In the genomic region with DNA sequence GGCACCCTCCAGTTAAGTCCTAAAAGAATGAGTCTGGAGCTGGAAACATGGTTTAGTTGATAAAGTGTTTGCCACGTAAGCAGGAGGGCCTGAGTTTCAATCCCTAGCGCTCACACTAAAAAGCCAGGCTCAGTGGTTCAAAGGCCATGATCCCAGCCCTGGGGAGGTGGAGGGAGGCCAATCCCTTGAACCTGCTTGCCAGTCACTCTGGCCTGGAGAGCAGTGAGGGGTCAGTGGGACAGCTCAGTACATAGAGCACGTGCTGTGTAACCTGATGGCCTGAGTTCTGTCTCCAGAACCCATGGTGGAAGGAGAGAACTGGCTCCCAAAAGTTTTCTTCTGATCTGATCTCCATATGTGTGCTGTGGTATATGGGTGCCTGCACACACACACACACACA, we compare ENCODE assay signal across 36 mouse cellular contexts. TPM values are rescaled to one million over a fixed set of nuclear protein-coding genes. Genes with fewer than 3 reads are reported as not detected.
DNase-seq lines count a peak whose midpoint lies in the region; ATAC-seq lines count a peak whose summit lies in the region.
"Had no signal": no experiment of that assay in that cellular context is flagged by ENCODE, and none has a peak within 500 bp of the region (broad histone marks: within the 10 kb centered on the region; RNA-seq: fewer than 3 reads in every experiment).

No protein-coding gene starts in this region.

- no peaks in the 10 kb centered on the region for H3K4me1 ChIP-seq in kidney, embryonic 14.5 days (ENCODE audit: control insufficient read depth, insufficient read depth, low read length)
- H3K4me1 ChIP-seq in liver, embryonic 11.5 days (replicated peaks; ENCODE audit: control insufficient read depth, insufficient read depth, low read length) = no peaks in the 10 kb centered on the region
- H3K4me1 ChIP-seq in limb, embryonic 10.5 days = peaks cover 5% of the 10 kb centered on the region; the same call in 1 of the 2 replicates
- H3K4me1 ChIP-seq: hindbrain, embryonic 15.5 days; limb, embryonic 13.5 days had no signal

- H3K9ac ChIP-seq in kidney, embryonic 14.5 days (ENCODE audit: low read depth, low read length) = no peak overlapping the region
- no peak overlapping the region for H3K9ac ChIP-seq in liver, embryonic 11.5 days (ENCODE audit: low read depth, low read length)
- H3K9ac ChIP-seq: hindbrain, embryonic 15.5 days; limb, embryonic 13.5 days; liver, embryonic 15.5 days had no signal

- no peaks in the 10 kb centered on the region for H3K9me3 ChIP-seq in kidney, embryonic 14.5 days (ENCODE audit: control insufficient read depth, low read length)
- H3K9me3 ChIP-seq in liver, embryonic 11.5 days (ENCODE audit: control insufficient read depth, low read length) = no peaks in the 10 kb centered on the region
- H3K9me3 ChIP-seq in limb, embryonic 10.5 days (replicated peaks) = no peaks in the 10 kb centered on the region
- H3K9me3 ChIP-seq: hindbrain, embryonic 10.5 days; hindbrain, embryonic 15.5 days; limb, embryonic 13.5 days; liver, embryonic 15.5 days had no signal

- no peak overlapping the region for H3K27ac ChIP-seq in kidney, embryonic 14.5 days (ENCODE audit: low read depth, low read length)
- no peak overlapping the region for H3K27ac ChIP-seq in liver, embryonic 11.5 days (ENCODE audit: low read depth, low read length)
- no peak overlapping the region for H3K27ac ChIP-seq in limb, embryonic 10.5 days
- H3K27ac ChIP-seq: hindbrain, embryonic 10.5 days; hindbrain, embryonic 15.5 days; kidney, postnatal 0 days; layer of hippocampus, adult 2 months; left cerebral cortex, adult 2 months; limb, embryonic 13.5 days; liver, embryonic 15.5 days; stomach, postnatal 0 days had no signal

- ATAC-seq in kidney, embryonic 14.5 days (ENCODE audit: low FRiP score, low TSS enrichment) = no peak
- ATAC-seq in liver, embryonic 11.5 days (replicated peaks; ENCODE audit: low FRiP score) = no peak
- ATAC-seq: forebrain, embryonic 16.5 days; inflammation-experienced regulatory T-cells, adult 6 months; midbrain, embryonic 16.5 days; Patski had no signal

- no peaks in the 10 kb centered on the region for H3K27me3 ChIP-seq in kidney, embryonic 14.5 days (ENCODE audit: control insufficient read depth, insufficient read depth, low read length)
- H3K27me3 ChIP-seq in liver, embryonic 11.5 days (replicated peaks; ENCODE audit: control insufficient read depth, insufficient read depth, low read length) = no peaks in the 10 kb centered on the region
- H3K27me3 ChIP-seq in limb, embryonic 10.5 days (ENCODE audit: low read depth, poor library complexity, severe bottlenecking) = no peaks in the 10 kb centered on the region
- H3K27me3 ChIP-seq: hindbrain, embryonic 15.5 days; limb, embryonic 13.5 days; liver, embryonic 15.5 days; Patski had no signal

- H3K4me3 ChIP-seq in kidney, embryonic 14.5 days (ENCODE audit: low read length) = no peak overlapping the region
- no peak overlapping the region for H3K4me3 ChIP-seq in liver, embryonic 11.5 days (ENCODE audit: low read depth, low read length)
- H3K4me3 ChIP-seq in limb, embryonic 10.5 days = no peak overlapping the region
- H3K4me3 ChIP-seq: erythroblast, embryonic 14.5 days; hindbrain, embryonic 10.5 days; hindbrain, embryonic 15.5 days; layer of hippocampus, adult 2 months; left cerebral cortex, adult 2 months; limb, embryonic 13.5 days; liver, embryonic 15.5 days had no signal

- peak; percentile 31 for DNase-seq in adrenal gland, adult 2 months
- no peak for DNase-seq in adrenal gland, adult 18-20 months (ENCODE audit: low spot score in 2 of 2)
- DNase-seq in kidney, adult 18-20 months = peak; percentile 19
- peak; percentile 13 for DNase-seq in liver
- DNase-seq in liver, embryonic 11.5 days (ENCODE audit: low spot score) = no peak
- peak; percentile 45 for DNase-seq in yolk sac, embryonic 10.5 days (ENCODE audit: low spot score)
- no peak for DNase-seq in limb, embryonic 10.5 days (ENCODE audit: low spot score)
- DNase-seq: cerebellum, adult 2 months; cerebellum, postnatal 14 days; heart, postnatal 14 days; lung, postnatal 36 days; right cerebral cortex, postnatal 4 days; thymus, adult 18-20 months; thymus, postnatal 25 days had no signal

- H3K36me3 ChIP-seq in kidney, embryonic 14.5 days (ENCODE audit: control insufficient read depth, insufficient read depth, low read length) = no peaks in the 10 kb centered on the region
- H3K36me3 ChIP-seq in liver, embryonic 11.5 days (ENCODE audit: control insufficient read depth, insufficient read depth, low read length) = no peaks in the 10 kb centered on the region
- H3K36me3 ChIP-seq in limb, embryonic 10.5 days = no peaks in the 10 kb centered on the region
- H3K36me3 ChIP-seq: hindbrain, embryonic 10.5 days; hindbrain, embryonic 15.5 days; limb, embryonic 13.5 days; liver, embryonic 15.5 days had no signal

- no peak overlapping the region for H3K4me2 ChIP-seq in kidney, embryonic 14.5 days (replicated peaks; ENCODE audit: low read depth, low read length)
- H3K4me2 ChIP-seq in liver, embryonic 11.5 days = no peak overlapping the region
- H3K4me2 ChIP-seq: hindbrain, embryonic 15.5 days; limb, embryonic 13.5 days; liver, embryonic 15.5 days; midbrain, embryonic 11.5 days had no signal

- 81% methylated on average over 3 of the region's 3 CpGs for WGBS in kidney, embryonic 14.5 days
- WGBS in liver, embryonic 11.5 days = 72% methylated on average over 3 of the region's 3 CpGs
- 88% methylated on average over 3 of the region's 3 CpGs for WGBS in limb, embryonic 10.5 days

RNA-seq across cellular contexts. Expression of a gene that starts 30.5 kb away (rescaled TPM):
- 1 to 10 TPM; 2.1 to 7.9 TPM for total RNA-seq in adrenal gland, adult 2 months (2021)
- polyA plus RNA-seq in adrenal gland, adult 2 months (2012; rRNA removed) = 2.8 and 8.9 TPM in 2 replicates
- total RNA-seq in adrenal gland, adult 18-20 months (2021) = 1 to 10 TPM; 1.9 to 7.2 TPM
- not detected in 2 replicates for polyA plus RNA-seq in kidney, embryonic 14.5 days (2014; fragmentation: Nextera tagmentation; extraction: Ambion mirVana)
- not detected in 2 replicates for polyA plus RNA-seq in liver, embryonic 11.5 days (2014; fragmentation: Nextera tagmentation; extraction: Ambion mirVana)
- not detected in 2 replicates for polyA plus RNA-seq in limb, embryonic 10.5 days (2016; fragmentation: Nextera tagmentation; extraction: Ambion mirVana)
- total RNA-seq: layer of hippocampus, adult 2 months; left cerebral cortex, adult 2 months; left cerebral cortex, postnatal 25 days; MEL had no signal
- polyA plus RNA-seq: C2C12; erythroblast, embryonic 14.5 days; forebrain, embryonic 11.5 days; forebrain, embryonic 16.5 days; heart, embryonic 14.5 days; hindbrain, embryonic 15.5 days; kidney, postnatal 0 days; midbrain, embryonic 11.5 days; midbrain, embryonic 16.5 days; Patski had no signal

RNA-seq across cellular contexts. Expression of a gene that starts 45.0 kb away (rescaled TPM):
- 10 to 100 TPM in 1 of 2 experiments, 1 to 10 TPM in 1; 6.1 to 26.6 TPM for total RNA-seq in adrenal gland, adult 2 months (2021)
- polyA plus RNA-seq in adrenal gland, adult 2 months (2012; rRNA removed) = 13.9 and 25.3 TPM in 2 replicates
- 10 to 100 TPM in 1 of 2 experiments, 1 to 10 TPM in 1; 5.1 to 18.0 TPM for total RNA-seq in adrenal gland, adult 18-20 months (2021)
- polyA plus RNA-seq in kidney, embryonic 14.5 days (2014; fragmentation: Nextera tagmentation; extraction: Ambion mirVana) = 1.0 and 1.4 TPM in 2 replicates
- 0.10 and 0.19 TPM in 2 replicates for polyA plus RNA-seq in liver, embryonic 11.5 days (2014; fragmentation: Nextera tagmentation; extraction: Ambion mirVana)
- polyA plus RNA-seq in limb, embryonic 10.5 days (2016; fragmentation: Nextera tagmentation; extraction: Ambion mirVana) = not detected in 2 replicates
- total RNA-seq: MEL; neutrophil, adult 5-6 weeks had no signal
- polyA plus RNA-seq: erythroblast, embryonic 14.5 days; hindbrain, embryonic 10.5 days; inflammation-experienced regulatory T-cells, adult 6 months; midbrain, embryonic 11.5 days; neural tube, embryonic 11.5 days; Patski had no signal

Comparison
In these comparisons a context has a peak if more than half of its experiments do, and no peak if none do; other contexts are left out.
1. DNase-seq: peak in adrenal gland, adult 2 months (single experiment), kidney, adult 18-20 months (single experiment), liver (single experiment) and yolk sac, embryonic 10.5 days (single experiment); none in adrenal gland, adult 18-20 months (0 of 2), liver, embryonic 11.5 days (single experiment) and limb, embryonic 10.5 days (single experiment).